Mouse (Mus musculus): ENCODE data around the gene 1700113H08Rik.

The 1700113H08Rik gene

DNA sequence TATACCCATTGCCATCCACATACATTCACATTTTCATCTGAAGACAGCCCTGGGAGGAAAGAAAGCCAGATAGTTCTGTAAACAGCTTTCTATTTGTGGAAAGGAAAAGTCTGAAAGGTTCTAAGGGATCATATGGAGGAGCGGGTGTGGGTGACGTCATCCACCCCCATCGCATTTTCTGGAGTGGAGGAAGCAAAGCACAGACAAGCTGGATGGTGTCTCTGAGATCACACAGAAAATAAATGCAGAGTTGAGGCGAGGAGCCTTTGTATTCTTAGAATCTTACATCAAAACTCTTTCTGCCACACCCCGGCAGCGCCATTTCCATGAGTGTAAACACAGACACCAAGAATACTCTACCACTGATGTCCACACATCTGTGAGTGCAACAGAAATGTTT, 26.4 kb downstream of the 1700113H08Rik start:
- no peak for DNase-seq

DNA sequence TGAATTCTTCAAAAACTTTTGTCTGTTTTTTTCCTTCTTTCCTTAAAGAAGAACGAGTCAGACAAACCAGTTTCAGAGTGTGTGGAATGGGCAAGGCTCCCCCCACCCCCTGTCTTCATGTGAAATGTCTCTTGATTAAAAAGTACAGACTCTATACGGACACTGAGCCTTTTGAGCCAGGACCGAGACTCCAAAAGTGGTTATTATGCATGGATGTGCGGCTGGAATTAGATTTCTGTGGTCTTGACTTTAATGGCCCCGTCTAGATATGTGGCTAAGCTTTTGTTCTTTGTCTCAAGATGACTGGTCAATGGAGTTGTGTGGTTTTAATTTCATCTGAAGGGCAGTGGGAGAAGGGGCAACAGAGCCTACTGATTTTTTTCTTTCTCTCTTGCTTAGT, 29.8 kb downstream of the 1700113H08Rik start:
- no peak for DNase-seq

DNA sequence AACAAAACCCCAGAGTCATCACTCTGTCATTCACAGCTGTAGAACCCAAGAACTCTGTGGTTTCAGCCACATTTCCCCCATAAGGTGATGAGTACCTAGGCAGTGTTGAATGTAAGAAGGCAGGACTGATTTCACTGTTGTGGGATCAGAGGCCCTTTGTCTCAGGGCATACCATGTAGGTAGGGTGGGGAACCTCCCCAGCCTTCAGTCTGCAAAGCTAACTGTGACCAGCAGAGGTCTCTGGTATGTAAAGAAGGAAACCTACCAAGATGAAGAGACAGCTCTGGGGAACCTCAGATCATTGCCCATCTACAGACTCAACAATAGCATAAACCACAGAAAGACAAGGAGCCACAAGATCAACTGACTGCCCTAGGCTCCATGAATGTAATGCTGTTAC, 36.4 kb downstream of the 1700113H08Rik start:
- DNase-seq = peak; percentile 65 to 68

DNA sequence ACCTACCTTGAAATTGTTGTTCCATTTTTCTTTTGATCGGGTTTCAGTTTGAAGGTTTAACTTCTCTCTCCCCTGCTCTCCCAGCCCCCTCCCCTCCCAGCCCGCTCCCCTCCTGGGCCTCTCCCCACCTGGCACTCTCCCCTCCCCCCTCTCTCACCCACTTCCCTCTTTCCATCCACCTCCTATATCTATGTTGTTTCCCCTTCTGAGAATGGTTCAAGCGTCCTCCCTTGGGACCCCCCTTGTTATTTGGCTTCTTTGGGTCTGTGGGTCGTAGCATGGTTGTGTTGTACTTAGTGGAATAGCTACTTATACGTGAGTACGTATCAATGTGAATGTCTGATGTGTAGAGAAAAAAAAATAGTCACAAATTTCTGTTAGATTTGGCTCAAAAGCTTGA, 40.9 kb downstream of the 1700113H08Rik start:
- DNase-seq = no peak

DNA sequence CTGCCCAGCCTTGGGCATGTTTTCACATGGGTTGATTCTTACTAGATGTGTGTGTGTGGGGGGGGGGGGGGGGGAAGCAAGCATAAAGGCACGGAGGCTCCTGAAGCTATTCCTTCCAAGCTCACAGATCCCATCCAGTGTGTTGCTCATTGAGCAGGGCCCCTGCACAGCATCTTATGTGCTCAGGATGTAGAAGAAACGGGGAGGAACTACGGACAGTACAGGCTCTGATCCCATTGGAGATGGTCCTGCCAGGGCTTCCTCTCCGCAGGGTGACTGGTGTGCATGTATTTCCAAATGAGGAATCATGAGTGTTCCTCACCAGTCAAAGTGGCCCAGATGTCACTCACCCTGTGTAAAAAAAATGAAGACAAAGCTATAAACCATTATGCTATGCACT, 42.8 kb downstream of the 1700113H08Rik start:
- no peak for DNase-seq

DNA sequence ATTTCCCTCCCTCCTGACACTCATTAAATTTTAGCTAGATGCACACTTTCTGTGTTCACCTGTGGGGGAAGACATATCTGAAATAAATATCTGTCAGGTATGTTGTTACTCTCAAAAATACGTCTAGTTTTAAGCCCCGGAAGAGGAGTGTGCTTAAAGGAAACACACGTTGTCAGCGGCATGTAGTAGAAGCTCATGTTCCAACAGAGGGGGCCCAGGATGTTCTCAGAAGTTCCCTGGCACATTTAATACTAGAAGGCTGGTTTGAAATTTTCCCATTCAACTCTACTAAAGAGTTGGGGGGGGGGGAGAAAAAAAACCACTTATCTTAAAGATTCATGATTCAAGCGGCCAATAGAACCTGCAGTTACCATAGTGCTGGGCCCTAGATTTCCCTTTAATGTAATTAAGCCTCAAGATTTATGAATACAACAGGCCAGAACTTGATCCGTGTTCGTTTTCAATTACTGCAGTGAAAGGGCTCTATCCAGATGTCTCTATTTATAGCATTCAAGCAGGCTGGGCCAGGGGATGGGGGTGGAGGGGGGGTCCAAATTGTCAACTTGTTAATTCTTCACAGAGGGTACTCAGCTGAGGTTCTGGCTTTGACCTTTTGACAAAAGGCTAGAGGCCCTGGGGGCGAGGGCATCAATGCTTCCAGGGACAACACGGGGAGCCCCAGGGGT, 43.6 kb downstream of the 1700113H08Rik start:
- no peak for DNase-seq

DNA sequence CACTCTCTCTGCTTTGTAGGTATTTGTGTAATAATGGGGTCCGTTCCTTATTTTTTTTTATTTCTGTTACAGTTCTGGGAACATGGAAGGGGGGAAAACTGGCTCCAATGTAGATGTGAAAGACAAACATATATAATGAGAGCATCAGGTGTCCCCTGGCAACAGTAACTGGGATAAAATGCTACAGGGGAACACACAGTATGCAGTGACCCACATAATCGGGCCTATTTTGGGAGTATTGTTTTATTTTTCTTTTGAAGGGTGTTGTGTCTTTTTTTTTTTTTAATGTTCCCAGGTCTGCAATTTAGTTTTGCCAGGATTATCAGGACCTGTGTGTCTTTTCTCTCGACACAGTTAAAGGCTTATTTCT, 44.1 kb downstream of the 1700113H08Rik start:
- DNase-seq = no peak

DNA sequence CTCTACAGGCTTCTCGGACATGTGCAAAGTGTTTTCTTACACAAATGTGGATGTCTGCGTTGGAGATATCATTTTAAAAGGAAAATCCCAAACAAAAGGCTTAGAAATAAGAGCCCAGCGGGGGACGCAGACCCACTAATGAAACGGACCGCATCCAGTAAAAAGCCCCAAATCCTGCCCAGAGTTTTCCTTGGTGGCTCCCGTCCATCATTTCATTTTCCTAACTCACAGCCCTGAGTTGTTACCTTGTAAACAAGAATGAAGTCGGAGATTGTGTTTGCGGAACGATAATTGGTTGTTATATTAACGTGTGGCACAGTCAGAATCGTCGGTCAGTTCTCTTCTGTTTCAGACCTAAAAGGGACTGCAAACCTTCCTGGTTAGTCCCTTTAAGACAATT, 44.6 kb downstream of the 1700113H08Rik start:
- peak in 1 of 2 experiments; percentile 4 for DNase-seq

DNA sequence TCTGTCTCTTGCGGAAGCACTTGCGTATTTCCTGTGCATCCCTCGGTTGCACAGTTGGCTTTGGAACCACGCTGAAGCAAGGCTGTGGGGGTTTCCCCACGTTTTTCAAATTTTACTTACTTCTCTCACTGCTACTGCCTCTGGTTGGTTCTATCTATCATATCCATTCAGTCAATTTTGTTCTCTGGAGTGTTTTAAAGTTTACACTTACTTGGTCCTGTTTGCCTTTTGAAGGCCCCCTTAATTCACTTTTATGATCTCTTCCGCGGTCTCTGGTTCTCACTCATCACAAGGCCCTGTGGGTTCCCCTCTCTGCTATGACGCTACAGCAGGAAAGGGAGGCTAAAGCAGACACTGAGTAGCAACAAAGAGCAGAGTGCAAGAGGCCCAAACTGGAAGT, 45.4 kb downstream of the 1700113H08Rik start:
- DNase-seq = no peak

DNA sequence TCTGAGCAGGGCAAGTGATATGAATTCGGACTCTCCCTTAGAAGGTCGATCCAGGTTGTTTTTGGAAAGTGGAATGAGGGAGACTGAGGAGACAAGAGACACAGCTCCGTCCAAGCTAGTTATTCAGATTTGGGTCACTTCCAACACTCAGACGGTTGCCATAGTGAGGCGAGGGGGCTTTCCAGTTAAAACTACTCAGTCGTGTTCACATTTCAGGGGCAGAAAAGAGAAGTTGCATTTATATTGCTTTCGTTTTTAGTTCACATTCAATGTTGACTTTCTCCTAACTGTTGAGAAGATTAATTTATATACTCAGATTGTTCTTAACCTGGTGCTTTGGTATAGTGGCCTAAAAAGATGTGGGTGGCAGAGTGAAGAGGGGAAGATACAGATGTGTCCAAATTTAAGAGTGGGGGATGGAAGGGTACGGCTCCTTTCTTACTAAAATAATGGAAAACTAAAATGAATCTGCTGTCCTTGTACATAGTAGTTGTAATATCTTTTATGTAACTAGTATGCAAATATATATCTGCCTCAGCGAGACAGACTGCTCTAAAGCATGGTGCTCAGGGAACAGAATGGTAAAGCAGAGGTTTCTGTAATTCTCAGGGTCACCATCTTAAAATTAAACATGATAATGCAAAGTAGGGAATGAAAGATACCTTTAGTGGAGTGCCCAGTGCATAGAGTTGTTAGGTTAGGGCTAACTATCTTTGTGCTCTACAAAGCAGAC, 49.9 kb downstream of the 1700113H08Rik start:
- DNase-seq = peak; percentile 39 to 40

DNA sequence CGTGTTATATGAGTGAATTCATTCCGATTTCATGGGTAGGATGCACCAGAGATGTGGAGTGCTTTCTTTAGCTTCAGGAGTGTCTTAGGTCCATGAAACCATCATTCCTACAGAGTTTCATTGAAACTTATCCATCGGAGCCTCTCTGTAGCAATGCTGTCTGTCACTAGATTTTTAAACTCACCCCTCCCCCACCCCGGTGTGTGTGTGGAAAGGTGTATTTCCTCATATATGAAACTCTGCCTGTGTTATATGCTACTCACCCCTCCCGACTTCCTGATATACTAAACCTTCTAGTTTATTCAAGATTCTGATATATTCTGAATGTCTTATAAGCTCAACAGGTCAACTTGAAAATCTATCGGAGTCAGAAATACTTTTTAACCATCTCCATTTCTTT, 50.5 kb downstream of the 1700113H08Rik start:
- no peak for DNase-seq

DNA sequence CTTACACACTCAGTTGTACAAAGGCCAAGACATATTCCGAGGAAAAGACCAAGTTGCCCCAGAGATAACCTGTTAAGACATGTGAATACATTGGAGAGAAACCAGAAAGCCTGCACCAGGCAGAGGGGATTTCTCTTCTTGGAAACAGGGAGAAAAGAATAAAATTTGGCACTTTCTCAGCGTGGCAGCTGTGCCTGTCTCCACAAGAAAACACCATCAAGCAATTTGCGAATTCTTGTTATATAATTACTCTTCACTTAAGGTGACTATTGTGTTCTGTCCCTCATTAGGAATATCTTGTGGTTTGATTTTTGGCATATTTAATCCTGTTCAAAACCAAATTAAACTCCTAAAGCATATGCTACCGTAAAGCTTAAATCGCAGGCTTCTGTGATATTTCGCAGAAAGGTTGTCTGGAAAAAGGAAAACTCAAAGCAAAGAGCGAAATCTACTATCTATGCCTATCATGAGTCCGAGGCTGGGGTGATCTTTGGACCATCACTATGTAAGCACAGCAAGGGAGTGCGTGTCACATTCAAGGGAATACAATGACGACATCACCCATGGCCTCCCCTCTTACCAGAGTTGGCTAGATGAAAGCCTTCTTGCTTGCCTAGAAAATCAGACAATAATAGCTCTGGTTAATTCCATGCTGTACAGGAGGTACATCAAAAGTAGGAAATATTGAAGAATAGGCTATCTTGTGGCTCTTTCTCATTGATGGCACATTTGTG, 51.4 kb downstream of the 1700113H08Rik start:
- peak; percentile 29 to 45 for DNase-seq

DNA sequence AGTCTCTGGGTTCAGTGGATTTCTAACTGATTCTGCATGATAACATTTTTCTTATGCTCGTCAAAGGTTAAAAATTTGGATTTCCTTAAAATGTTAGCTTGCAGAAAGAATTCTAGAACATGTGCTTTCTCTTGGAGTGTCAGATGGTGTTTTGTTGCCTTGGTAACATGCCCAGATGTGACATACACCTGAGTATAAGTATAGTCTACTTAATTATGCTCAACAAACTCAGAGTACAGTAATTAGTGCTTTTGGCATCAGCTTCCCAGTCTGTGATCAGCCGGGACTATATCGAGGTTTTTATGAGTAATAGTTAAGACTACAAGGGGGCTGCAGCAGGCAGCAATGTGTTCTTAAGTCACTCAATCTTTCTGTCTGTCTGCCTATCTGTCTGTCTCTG, 53.1 kb downstream of the 1700113H08Rik start:
- no peak for DNase-seq

DNA sequence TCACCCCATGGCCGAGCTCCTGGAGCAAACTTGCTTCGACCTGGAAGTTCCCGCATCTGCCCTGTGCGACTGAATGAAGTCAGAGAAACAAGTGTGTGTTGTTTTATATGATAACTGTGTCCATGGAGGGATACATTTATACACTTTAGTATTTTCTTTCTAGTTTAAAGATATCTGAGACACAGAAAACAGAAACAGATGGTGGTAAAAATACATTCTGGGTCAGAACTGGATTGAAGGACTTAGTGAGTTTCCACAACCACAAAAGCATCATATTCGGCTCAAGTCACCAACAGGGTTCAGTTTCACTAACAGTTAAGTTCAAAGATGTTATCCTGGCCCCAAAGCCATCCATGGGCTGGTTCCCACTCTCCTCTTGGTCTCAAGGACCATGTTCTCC, 67.2 kb downstream of the 1700113H08Rik start:
- DNase-seq = no peak

DNA sequence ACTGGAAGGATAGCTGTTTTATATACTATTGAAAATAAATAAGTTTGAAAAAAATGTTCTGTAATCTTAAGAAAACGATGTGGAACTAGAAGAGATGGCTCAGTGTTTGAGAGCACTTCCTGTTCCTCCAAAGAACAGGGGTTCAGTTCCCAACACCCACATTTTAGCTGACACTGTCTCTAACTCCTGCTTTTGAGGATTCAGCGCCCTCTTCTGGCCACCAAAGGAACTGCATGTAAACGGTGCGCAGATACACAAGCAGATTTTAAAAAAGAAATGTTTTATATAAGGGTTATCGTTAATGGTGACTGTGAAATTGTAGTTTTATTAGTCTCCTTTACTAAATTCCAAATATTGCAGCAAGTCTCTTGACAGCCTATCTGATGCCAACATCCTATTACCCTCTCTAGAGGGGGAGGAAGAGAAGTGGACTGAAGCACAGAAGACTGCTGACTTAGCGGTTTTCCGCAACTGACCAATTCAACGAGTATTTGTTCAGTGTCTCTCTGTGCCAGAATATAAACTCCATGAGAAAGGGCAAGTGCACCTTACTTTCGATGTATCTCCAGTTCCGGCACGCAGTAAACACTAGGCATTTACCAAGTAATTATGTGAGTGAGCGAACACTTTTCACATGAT, 68.5 kb downstream of the 1700113H08Rik start:
- DNase-seq = peak; percentile 11 to 20

DNA sequence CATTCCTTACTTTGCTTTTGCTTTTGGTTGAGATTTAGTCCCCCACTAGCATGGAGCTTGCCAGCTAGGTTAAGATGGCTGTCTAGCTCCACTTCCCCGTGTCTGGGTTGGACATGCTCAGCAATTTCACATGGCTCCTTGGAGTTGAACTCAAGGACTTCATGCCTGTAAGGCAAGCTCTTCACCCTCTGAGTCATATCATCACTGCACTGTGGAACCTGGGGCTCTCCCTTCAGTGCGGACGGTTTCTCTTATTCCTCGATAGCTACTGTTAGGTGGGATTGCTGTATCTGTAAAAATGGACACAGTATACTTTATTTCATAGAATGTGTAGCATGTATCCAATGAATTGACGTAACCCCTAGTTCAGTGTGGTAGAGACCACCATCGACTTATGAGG, 93.2 kb downstream of the 1700113H08Rik start:
- DNase-seq = no peak

DNA sequence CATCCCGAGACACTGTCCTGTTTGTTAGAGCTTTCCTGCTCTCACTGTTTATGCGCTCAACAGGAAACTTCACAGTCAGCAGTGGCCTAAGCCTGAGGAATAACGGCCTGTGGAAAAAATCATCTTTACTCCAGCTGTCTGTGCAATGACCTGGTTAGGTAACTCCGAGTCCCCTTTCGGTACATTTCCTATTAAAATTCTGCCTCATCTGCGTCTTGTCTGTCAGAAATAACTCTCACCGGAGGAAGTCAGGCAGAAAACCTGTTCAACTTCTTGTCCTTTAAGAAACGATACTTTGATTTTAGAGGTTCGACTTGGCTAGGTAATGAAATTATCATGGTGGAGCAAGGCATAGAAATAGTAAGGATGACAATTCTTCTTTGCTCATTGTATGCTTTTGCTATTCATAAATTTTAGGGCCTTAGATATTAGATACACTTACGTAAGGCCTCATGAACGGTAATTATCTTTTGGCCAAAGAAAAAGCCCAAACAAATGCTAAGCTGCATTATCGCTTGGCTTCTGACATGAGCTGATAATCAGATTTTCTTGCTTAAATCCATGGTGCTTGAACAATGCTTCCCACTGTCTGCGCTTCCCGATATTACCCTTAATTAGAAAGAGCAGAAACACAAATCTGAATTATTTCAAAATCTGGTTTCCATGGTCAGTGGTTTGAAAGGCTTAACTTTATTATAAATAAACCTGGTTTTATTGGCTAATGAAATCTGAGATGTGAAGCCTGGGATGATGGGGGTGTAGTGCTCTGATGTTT, 96.1 kb downstream of the 1700113H08Rik start:
- DNase-seq = no peak

DNA sequence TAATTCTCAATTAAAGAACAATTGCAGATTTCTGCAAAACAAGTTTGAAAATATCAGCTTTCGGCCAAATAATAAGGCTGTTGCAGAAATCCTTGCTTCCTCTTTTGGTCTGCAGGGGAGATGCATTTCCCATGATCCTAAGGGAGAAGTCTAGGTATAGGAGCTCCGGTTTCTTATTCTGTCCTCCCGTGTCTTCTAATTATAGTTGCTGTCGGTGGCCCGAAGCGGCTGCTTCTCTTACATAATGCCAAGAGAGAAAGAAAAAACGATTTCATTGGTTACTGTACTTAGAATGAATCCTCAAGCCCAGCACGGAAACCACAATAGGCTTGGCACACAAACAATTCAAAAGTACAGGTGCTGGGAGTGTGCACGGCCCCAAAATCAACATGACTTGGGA, 101.9 kb downstream of the 1700113H08Rik start:
- DNase-seq = no peak

DNA sequence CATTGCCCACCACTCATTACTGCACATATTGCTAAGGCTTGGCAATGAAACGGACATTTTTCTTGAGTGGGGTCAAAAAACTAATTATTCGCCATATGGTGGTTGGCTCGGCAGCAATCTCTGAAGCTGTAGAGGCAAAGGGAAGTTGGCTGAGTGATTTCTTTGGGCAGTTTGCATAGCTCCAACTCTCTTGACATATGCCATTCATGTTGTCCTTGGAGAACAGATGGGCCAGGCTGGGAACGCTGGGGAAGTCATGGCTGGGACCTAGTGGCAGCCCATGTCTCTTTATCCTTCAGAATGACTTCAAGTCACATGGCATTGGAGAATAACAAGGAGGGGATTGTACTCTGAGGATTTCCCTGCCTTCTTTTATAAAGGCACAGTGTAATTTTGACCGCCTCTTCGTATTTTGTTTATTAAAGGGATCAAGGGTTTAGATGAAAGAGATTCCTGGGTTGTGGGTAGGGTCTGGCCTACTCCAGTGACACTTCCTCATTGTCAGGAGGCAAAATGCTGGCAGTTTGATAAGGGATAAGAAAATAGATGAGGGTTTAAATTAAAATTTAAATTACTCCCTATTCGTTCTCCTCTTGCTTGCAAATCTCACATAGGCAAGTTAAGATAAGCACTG, 138.4 kb downstream of the 1700113H08Rik start:
- peak; percentile 33 to 55 for DNase-seq

DNA sequence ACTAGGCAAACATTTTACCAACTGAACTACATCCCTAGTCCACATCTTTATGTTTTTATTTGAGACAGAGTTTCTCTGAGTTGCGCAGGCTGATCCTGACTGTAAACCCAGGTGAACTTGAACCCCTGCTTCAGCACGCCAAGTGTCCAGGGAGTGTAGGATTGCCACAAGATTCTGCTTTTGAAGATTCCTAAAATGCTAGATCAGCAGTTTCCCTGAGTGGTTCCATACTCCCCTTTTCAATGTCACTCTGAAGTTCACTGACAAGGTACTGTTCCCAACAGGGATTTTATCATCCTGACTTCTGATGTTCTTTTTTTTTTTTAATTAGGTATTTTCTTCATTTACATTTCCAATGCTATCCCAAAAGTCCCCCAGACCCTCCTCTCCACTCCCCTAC, 140.9 kb downstream of the 1700113H08Rik start:
- DNase-seq = no peak

DNA sequence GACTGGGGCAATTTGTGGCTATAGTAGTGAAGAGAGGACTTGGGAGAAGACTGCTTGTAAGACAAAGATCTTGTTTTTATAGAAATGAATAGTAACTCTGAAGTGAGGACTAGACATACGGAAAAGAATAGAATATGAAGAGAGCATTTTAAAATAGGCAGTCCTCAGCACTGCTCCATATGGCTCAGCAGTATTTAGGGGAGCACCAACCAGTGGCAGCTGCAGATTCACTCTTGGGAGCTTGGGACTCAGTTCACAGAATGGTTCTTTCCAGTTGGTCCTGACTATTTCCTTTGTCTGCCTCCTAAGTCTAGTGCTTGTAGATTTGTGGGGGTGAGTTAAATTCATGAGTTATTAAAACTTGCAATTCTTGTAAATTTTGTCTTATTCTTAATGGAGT, 151.6 kb downstream of the 1700113H08Rik start:
- DNase-seq = no peak

DNA sequence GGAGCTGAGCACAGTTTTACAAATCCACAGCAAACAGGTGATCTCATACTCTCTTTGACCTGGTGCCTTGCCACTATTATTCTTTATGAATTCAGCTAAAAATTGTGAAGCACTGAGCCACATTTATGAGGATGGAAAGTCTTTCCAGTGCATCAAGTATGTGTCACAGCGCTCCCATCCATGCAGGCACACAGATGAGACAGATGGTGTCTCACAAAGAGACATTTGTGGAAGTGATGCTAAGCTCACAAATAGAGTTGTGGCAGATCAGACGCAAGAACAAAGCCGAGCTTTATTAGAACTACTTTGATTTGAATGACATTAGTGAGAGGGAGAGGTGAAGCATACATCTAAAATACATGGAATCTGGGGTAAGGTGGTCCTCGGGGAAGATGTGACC, 153.2 kb downstream of the 1700113H08Rik start:
- no peak for DNase-seq
